Mouse (Mus musculus): Measurements from ENCODE around the gene Akr1c13. TPM values are rescaled to one million over a fixed set of nuclear protein-coding genes. Genes with fewer than 3 reads are reported as not detected.
A peak's percentile ranks its signal among the peaks of the same experiment; 100 is the strongest.

Gene Akr1c13
- total RNA-seq, 2 experiments from 2014 or later: 0.50 TPM; not detected in 1

- intact Hi-C loops (cut with DNase I): no loop called here
- no peak for DNase-seq (ENCODE audit: low spot score in 2 of 2)
These were observed 42.2 kb downstream of the Akr1c13 start for GRCm38 (mm10) chr13:4233135-4233534.

- intact Hi-C loops (cut with DNase I): no loop called here
- no peak for DNase-seq (ENCODE audit: low spot score in 2 of 2)
These were observed 42.7 kb downstream of the Akr1c13 start for GRCm38 (mm10) chr13:4233536-4234172.

GRCm38 (mm10) chr13:4244861-4245559 is 54.1 kb downstream of the Akr1c13 start:
- DNase-seq (ENCODE audit: low spot score in 2 of 2): peak in 1 of 2 experiments; percentile 2
- intact Hi-C loops (cut with DNase I): no loop called here

GRCm38 (mm10) chr13:4249347-4249746 is 58.4 kb downstream of the Akr1c13 start:
- no peak for DNase-seq (ENCODE audit: low spot score in 2 of 2)
- intact Hi-C loops (cut with DNase I): no loop called here

Other genes starting within 250 kb of the Akr1c13 start
- under 1 TPM in 1 of 2 experiments, not detected in 1; 0.23 TPM for gene Ucn3, start 245.8 kb upstream of the Akr1c13 start, total RNA-seq (2021)
- gene Akr1c14, start 142.1 kb upstream of the Akr1c13 start, total RNA-seq (2021): 1 to 10 TPM in 1 of 2 experiments, under 1 TPM in 1; 0.94 to 1.8 TPM
- gene Akr1c18, start 40.5 kb upstream of the Akr1c13 start, total RNA-seq (2021): 1 to 10 TPM; 1.1 to 1.7 TPM
- gene Akr1c19, start 37.5 kb downstream of the Akr1c13 start, total RNA-seq (2021): not detected
- not detected for gene Akr1c12, start 88.3 kb downstream of the Akr1c13 start, total RNA-seq (2021)
- not detected for gene Akr1c6, start 243.2 kb downstream of the Akr1c13 start, total RNA-seq (2021)

Data from left cerebral cortex, postnatal 25 days (tissue).